Mouse (Mus musculus) heart, embryonic 13.5 days (tissue): Measurements from ENCODE around the gene Tra2a. TPM values are rescaled to one million over a fixed set of nuclear protein-coding genes. Genes with fewer than 3 reads are reported as not detected.
"Not testable (repeated sequence)": the region's sequence is repeated elsewhere in the genome, so short reads cannot be mapped to it uniquely, and the experiment has no call there.

Source experiments
- ATAC-seq: fragments of 200-750 bp; cut with Nextera tagmentation; 2 replicates; pipeline ENCODE4 v1.8.0; 2017; ENCODE audit warnings: moderate TSS enrichment; ENCODE audit not compliant: insufficient number of reproducible peaks, low FRiP score, low TSS enrichment; ENCODE audit errors: extremely low read depth
- H3K27ac ChIP-seq: fragments of 300-500 bp; sonication (generic); replicated peaks from 2 replicates; pipeline ENCODE4 v1.5.1; 2015; ENCODE audit warnings: moderate library complexity, mild to moderate bottlenecking, inconsistent platforms
- H3K27me3 ChIP-seq: fragments of 300-500 bp; sonication (generic); replicated peaks from 2 replicates; pipeline ENCODE4 v1.6.1; 2015; ENCODE audit warnings: mild to moderate bottlenecking, inconsistent platforms
- H3K36me3 ChIP-seq: fragments of 300-500 bp; sonication (generic); 2 replicates; pipeline ENCODE4 v1.6.1; 2015; ENCODE audit warnings: mild to moderate bottlenecking, inconsistent platforms
- H3K4me1 ChIP-seq: fragments of 300-500 bp; sonication (generic); 2 replicates; pipeline ENCODE4 v1.6.1; 2015; ENCODE audit warnings: inconsistent platforms
- H3K4me2 ChIP-seq: fragments of 300-500 bp; sonication (generic); 2 replicates; pipeline ENCODE4 v1.6.1; 2015; ENCODE audit warnings: inconsistent platforms, mild to moderate bottlenecking, moderate library complexity
- H3K4me3 ChIP-seq: fragments of 300-500 bp; sonication (generic); 2 replicates; pipeline ENCODE4 v1.5.1; 2015; ENCODE audit warnings: moderate library complexity, mild to moderate bottlenecking, inconsistent platforms
- H3K9ac ChIP-seq: fragments of 300-500 bp; sonication (generic); 2 replicates; pipeline ENCODE4 v1.6.1; 2015; ENCODE audit warnings: inconsistent platforms, mild to moderate bottlenecking, moderate library complexity
- H3K9me3 ChIP-seq: fragments of 300-500 bp; sonication (generic); 2 replicates; pipeline ENCODE4 v1.6.1; 2016; ENCODE audit warnings: inconsistent platforms
- WGBS: fragments of 180-500 bp; shearing (Covaris S2); methylation state at CpG from one replicate; pipeline ENCODE4 v1.1.7; 2015; ENCODE audit warnings: mixed read lengths; 5-methylcytosine and 5-hydroxymethylcytosine counted together
- polyA plus RNA-seq: library from polyadenylated mRNA; unstranded; fragments of >200 nt; fragmentation: Nextera tagmentation; extraction: Ambion mirVana; gene quantifications from 2 replicates; pipeline ENCODE4 v1.2.1, GENCODE M21; 2015

Gene Tra2a
- polyA plus RNA-seq, 1 experiment from 2014 or later: 57.7 TPM

GRCm38 (mm10) chr6:49265207-49265606 lies 1.4 kb upstream of the Tra2a start:
- H3K4me1 ChIP-seq: peaks cover 19% of the 10 kb centered on the region
- H3K9ac ChIP-seq, H3K4me2 ChIP-seq, H3K9me3 ChIP-seq, H3K27me3 ChIP-seq, H3K4me3 ChIP-seq, H3K27ac ChIP-seq, H3K36me3 ChIP-seq, ATAC-seq: not testable (repeated sequence)
- WGBS: 92% methylated on average over 1 of the region's 1 CpGs

GRCm38 (mm10) chr6:49264446-49264845 lies 613 bp upstream of the Tra2a start:
- WGBS: 82% methylated on average over 7 of the region's 7 CpGs
- peaks cover 27% of the 10 kb centered on the region for H3K4me1 ChIP-seq
- H3K36me3 ChIP-seq, H3K27me3 ChIP-seq, H3K9me3 ChIP-seq, ATAC-seq: not testable (repeated sequence)
- H3K9ac ChIP-seq: peak overlapping the region; percentile 99; the same call in 1 of the 2 replicates
- H3K4me3 ChIP-seq: peak overlapping the region; percentile 99; the same call in 1 of the 2 replicates
- H3K4me2 ChIP-seq: peak overlapping the region; percentile 82
- peak overlapping the region; percentile 99; the same call in 1 of the 2 replicates for H3K27ac ChIP-seq

DNA sequence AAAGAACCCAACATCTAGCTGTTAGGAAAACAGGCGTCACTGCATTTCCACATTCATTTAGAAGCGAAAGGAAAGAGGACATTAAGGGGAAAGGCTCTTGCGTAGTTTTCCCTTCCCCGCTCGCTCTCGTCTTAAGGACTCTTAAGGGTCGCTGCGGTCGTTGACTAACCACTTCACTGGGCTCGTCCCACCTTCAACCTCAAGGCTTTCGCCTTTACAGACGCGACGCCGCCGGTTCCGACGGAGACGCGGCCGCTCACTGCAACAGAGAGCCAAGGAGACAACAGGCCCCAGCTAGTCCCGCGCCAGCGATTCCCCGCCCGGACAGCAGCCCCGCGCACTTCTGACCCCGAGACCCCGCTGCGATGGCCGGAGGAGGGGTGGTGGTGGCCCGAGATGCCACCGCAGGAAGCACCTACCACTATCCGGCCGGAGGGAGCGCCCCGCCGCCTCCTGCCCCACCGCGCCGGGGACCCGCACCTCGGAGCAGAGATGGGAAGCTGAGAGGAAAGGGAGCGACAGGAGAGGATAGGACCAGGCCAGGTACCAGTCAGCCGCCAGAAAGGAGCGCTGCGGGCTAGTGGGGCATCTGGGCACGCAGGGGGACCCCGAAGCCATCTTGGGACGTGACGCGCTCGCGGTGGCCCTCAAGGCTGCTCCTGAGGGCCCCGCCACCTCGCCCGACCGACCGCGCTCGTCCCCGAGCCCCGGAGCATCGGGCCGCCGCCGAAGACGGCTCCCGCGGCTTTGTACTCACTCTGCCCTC lies 569 bp downstream of the Tra2a start:
- Histone ChIP-seq H3K27ac (peak overlapping the region; percentile 99), H3K4me1 (peaks cover 34% of the 10 kb centered on the region), H3K9ac (peak overlapping the region; percentile 99), H3K4me3 (peak overlapping the region; percentile 99), H3K9me3 (no peaks in the 10 kb centered on the region), H3K4me2 (peak overlapping the region; percentile 82), H3K27me3 (no peaks in the 10 kb centered on the region), H3K36me3 (no peaks in the 10 kb centered on the region; the same call in 1 of the 2 replicates)
- under 1% methylated on average over 70 of the region's 71 CpGs for WGBS
- ATAC-seq: peak; percentile 69

GRCm38 (mm10) chr6:49262421-49262820 lies 1.4 kb downstream of the Tra2a start:
- Histone ChIP-seq H3K36me3 (no peaks in the 10 kb centered on the region; the same call in 1 of the 2 replicates), H3K27ac (peak overlapping the region; percentile 99), H3K9me3 (no peaks in the 10 kb centered on the region), H3K4me1 (peaks cover 42% of the 10 kb centered on the region), H3K9ac (peak overlapping the region; percentile 99), H3K27me3 (no peaks in the 10 kb centered on the region), H3K4me2 (peak overlapping the region; percentile 82), H3K4me3 (peak overlapping the region; percentile 99)
- under 1% methylated on average over 9 of the region's 9 CpGs for WGBS
- ATAC-seq: no peak

GRCm38 (mm10) chr6:49259711-49260110 lies 4.1 kb downstream of the Tra2a start:
- no peak overlapping the region for H3K9ac ChIP-seq
- no peaks in the 10 kb centered on the region for H3K27me3 ChIP-seq
- peak overlapping the region; percentile 0; the same call in 1 of the 2 replicates for H3K4me2 ChIP-seq
- no peaks in the 10 kb centered on the region for H3K9me3 ChIP-seq
- no peak for ATAC-seq
- H3K4me1 ChIP-seq: peaks cover 54% of the 10 kb centered on the region
- H3K36me3 ChIP-seq: no peaks in the 10 kb centered on the region; the same call in 1 of the 2 replicates
- 67% methylated on average over 5 of the region's 5 CpGs for WGBS
- no peak overlapping the region for H3K27ac ChIP-seq
- 0 out of 2 replicates have a peak overlapping the region, but pooled peaks have one; percentile 2 for H3K4me3 ChIP-seq

GRCm38 (mm10) chr6:49257880-49258279 lies 6.0 kb downstream of the Tra2a start:
- Histone ChIP-seq H3K4me1 (peaks cover 65% of the 10 kb centered on the region), H3K9ac (no peak overlapping the region), H3K27me3 (no peaks in the 10 kb centered on the region), H3K36me3 (no peaks in the 10 kb centered on the region; the same call in 1 of the 2 replicates), H3K27ac (no peak overlapping the region), H3K4me3 (no peak overlapping the region), H3K4me2 (no peak overlapping the region), H3K9me3 (no peaks in the 10 kb centered on the region)
- no peak for ATAC-seq
- WGBS: 90% methylated on average over 2 of the region's 2 CpGs

DNA sequence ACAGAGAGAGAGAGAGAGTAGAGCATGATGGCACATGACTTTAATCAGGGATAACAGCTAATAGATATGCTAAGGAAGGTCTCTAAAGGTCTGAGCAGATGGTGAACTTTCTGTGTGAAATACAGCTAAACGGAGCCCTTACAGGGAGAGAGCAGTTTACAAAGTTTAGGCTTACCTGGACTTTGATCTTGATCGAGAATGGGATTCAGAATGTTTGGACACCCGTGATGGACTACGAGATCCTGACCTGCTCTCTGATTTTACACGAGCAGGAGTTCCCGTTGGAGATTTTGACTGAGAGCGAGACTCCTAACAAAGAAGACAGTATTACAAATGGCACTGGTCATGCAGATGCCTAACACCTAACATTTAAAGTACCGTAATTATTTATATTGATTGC lies 11.6 kb downstream of the Tra2a start:
- Histone ChIP-seq H3K27ac (no peak overlapping the region), H3K27me3 (no peaks in the 10 kb centered on the region), H3K4me3 (no peak overlapping the region), H3K4me1 (peaks cover 21% of the 10 kb centered on the region), H3K36me3 (peaks cover 53% of the 10 kb centered on the region), H3K9me3 (no peaks in the 10 kb centered on the region), H3K4me2 (no peak overlapping the region), H3K9ac (no peak overlapping the region)
- WGBS: 92% methylated on average over 8 of the region's 8 CpGs
- ATAC-seq: no peak

GRCm38 (mm10) chr6:49251199-49251598 lies 12.6 kb downstream of the Tra2a start:
- no peak overlapping the region for H3K9ac ChIP-seq
- no peaks in the 10 kb centered on the region for H3K27me3 ChIP-seq
- H3K27ac ChIP-seq: no peak overlapping the region
- H3K36me3 ChIP-seq: peaks cover 63% of the 10 kb centered on the region
- no peak overlapping the region for H3K4me3 ChIP-seq
- no peak for ATAC-seq
- no peaks in the 10 kb centered on the region for H3K9me3 ChIP-seq
- H3K4me2 ChIP-seq: no peak overlapping the region
- 96% methylated on average over 2 of the region's 2 CpGs for WGBS
- H3K4me1 ChIP-seq: peaks cover 16% of the 10 kb centered on the region

- no peak overlapping the region for H3K4me3 ChIP-seq
- no peak for ATAC-seq
- no peaks in the 10 kb centered on the region for H3K4me1 ChIP-seq
- no peaks in the 10 kb centered on the region for H3K27me3 ChIP-seq
- no peak overlapping the region for H3K27ac ChIP-seq
- 54% methylated on average over 2 of the region's 2 CpGs for WGBS
- no peak overlapping the region for H3K4me2 ChIP-seq
- H3K36me3 ChIP-seq: peaks cover 95% of the 10 kb centered on the region
- no peak overlapping the region for H3K9ac ChIP-seq
- H3K9me3 ChIP-seq: no peaks in the 10 kb centered on the region
Observed at GRCm38 (mm10) chr6:49247246-49247645, 16.6 kb downstream of the Tra2a start.

DNA sequence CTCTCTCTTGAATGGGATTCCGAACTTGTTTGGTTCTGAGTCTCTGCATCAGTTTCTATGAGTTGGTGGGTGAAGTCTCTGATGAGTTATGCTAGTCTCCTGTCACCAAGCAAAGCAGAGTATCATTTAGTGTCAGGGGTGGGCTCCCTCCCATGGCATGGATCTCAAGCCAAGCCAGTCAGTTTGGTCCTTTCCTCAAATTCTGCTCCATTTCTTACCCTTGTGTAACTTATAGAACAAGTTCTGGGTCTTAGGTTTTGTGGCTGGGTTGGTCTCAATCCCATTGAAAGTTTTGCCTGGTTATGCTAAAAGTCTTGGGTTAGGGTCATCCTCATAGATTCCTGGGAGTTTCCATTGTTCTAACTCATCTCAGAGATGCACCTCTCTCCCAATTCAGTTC lies 21.5 kb downstream of the Tra2a start:
- no peak for ATAC-seq
- no peak overlapping the region for H3K4me2 ChIP-seq
- no peak overlapping the region for H3K27ac ChIP-seq
- H3K9ac ChIP-seq: no peak overlapping the region
- no peak overlapping the region for H3K4me3 ChIP-seq
- WGBS: 91% methylated on average over 1 of the region's 1 CpGs
- H3K4me1 ChIP-seq: no peaks in the 10 kb centered on the region
- H3K27me3 ChIP-seq: no peaks in the 10 kb centered on the region
- peaks cover 58% of the 10 kb centered on the region for H3K36me3 ChIP-seq
- no peaks in the 10 kb centered on the region for H3K9me3 ChIP-seq

DNA sequence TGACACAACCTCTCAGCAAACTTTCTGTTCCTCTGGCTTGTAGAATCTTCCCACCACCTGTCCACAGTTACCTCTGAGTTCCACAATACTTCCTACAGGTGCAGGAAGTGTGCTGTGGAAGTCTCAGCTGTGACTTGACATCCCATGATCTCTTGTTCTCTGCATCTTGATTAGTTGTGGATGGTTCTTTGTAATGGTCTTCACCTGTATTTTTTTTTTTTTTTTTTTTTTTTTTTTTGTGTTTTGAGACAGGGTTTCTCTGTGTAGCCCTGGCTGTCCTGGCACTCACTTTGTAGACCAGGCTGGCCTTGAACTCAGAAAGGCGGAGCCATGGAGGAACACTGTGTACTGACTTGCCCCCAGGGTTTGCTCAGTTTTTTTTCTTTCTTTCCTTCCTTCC lies 22.3 kb downstream of the Tra2a start:
- ATAC-seq: no peak
- Histone ChIP-seq H3K4me3 (no peak overlapping the region), H3K27me3 (no peaks in the 10 kb centered on the region), H3K9ac (no peak overlapping the region), H3K36me3 (peaks cover 50% of the 10 kb centered on the region), H3K4me2 (no peak overlapping the region), H3K9me3 (no peaks in the 10 kb centered on the region), H3K27ac (no peak overlapping the region), H3K4me1 (no peaks in the 10 kb centered on the region)
- WGBS: 100% methylated on average over 1 of the region's 1 CpGs

DNA sequence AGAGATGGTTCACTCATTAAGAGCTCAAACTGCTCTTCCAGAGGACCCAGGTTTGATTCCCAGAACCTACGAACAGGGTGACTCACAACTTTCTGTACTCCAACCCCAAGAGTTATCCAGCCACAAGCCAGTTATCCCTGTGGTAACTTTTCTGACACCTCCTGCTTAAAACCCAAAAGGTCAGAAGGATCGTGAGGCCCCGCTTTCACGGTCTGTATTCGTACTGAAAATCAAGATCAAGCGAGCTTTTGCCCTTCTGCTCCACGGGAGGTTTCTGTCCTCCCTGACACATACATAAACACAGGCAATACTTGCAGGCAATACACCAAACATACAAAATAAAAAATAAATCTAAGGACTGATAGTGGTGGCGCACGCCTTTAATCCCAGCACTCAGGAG lies 27.5 kb downstream of the Tra2a start:
- ATAC-seq: peak; percentile 100

More for the DNA sequence above, 27.5 kb downstream of the Tra2a start:
- WGBS: 52% methylated on average over 9 of the region's 9 CpGs
- Histone ChIP-seq H3K27ac (no peak overlapping the region), H3K4me2 (no peak overlapping the region), H3K9ac (no peak overlapping the region), H3K4me1 (no peaks in the 10 kb centered on the region), H3K9me3 (no peaks in the 10 kb centered on the region), H3K27me3 (no peaks in the 10 kb centered on the region), H3K4me3 (no peak overlapping the region), H3K36me3 (peaks cover 4% of the 10 kb centered on the region)
